Mouse (Mus musculus) forebrain, embryonic 11.5 days (tissue): Measurements from ENCODE around the gene Ergic1. TPM values are rescaled to one million over a fixed set of nuclear protein-coding genes. Genes with fewer than 3 reads are reported as not detected.
A peak's percentile ranks its signal among the peaks of the same experiment; 100 is the strongest.

Experiments
- ATAC-seq: fragments of 200-750 bp; cut with Nextera tagmentation; replicated peaks from 2 replicates; pipeline ENCODE4 v1.8.0; 2017; ENCODE audit warnings: moderate TSS enrichment; ENCODE audit not compliant: low FRiP score
- DNase-seq: peaks from one replicate; pipeline ENCODE4 v3.0.0-alpha.2; 2017; ENCODE audit warnings: low spot score
- H3K27ac ChIP-seq: fragments of 300-500 bp; sonication (generic); 2 replicates; pipeline ENCODE4 v1.5.1; 2014; ENCODE audit warnings: low read depth, low read length
- H3K27me3 ChIP-seq: fragments of 300-500 bp; sonication (generic); 2 replicates; pipeline ENCODE4 v1.6.1; 2014; ENCODE audit warnings: mild to moderate bottlenecking, low read length, mixed read lengths; ENCODE audit not compliant: control insufficient read depth, insufficient read depth
- H3K36me3 ChIP-seq: fragments of 300-500 bp; sonication (generic); 2 replicates; pipeline ENCODE4 v1.6.1; 2014; ENCODE audit warnings: mild to moderate bottlenecking, low read length, moderate library complexity, mixed read lengths; ENCODE audit not compliant: control insufficient read depth, insufficient read depth
- H3K4me1 ChIP-seq: fragments of 300-500 bp; sonication (generic); replicated peaks from 2 replicates; pipeline ENCODE4 v1.6.1; 2014; ENCODE audit warnings: low read length, mixed read lengths; ENCODE audit not compliant: control insufficient read depth, insufficient read depth
- H3K4me2 ChIP-seq: fragments of 300-500 bp; sonication (generic); 2 replicates; pipeline ENCODE4 v1.6.1; 2014; ENCODE audit warnings: low read depth, mild to moderate bottlenecking, low read length, moderate library complexity, mixed read lengths; ENCODE audit not compliant: severe bottlenecking
- H3K4me3 ChIP-seq: fragments of 300-500 bp; sonication (generic); 2 replicates; pipeline ENCODE4 v1.5.1; 2014; ENCODE audit warnings: low read depth, low read length
- H3K9ac ChIP-seq: fragments of 300-500 bp; sonication (generic); 2 replicates; pipeline ENCODE4 v1.6.1; 2014; ENCODE audit warnings: low read length
- H3K9me3 ChIP-seq: fragments of 300-500 bp; sonication (generic); 2 replicates; pipeline ENCODE4 v1.6.1; 2016; ENCODE audit warnings: low read length, mixed read lengths; ENCODE audit not compliant: control insufficient read depth
- WGBS: fragments of 180-500 bp; shearing (Covaris S2); extraction: QIAGEN DNeasy Blood & Tissue Kit; methylation state at CpG from one replicate; pipeline ENCODE4 v1.1.7; 2014; 5-methylcytosine and 5-hydroxymethylcytosine counted together
- polyA plus RNA-seq: library from polyadenylated mRNA; unstranded; fragments of >200 nt; fragmentation: Nextera tagmentation; extraction: Ambion mirVana; gene quantifications from 2 replicates; pipeline ENCODE4 v1.2.1, GENCODE M21; 2014

Gene Ergic1
- polyA plus RNA-seq, 1 experiment from 2014 or later = 139 TPM

GRCm38 (mm10) chr17:26662978-26663683, 101.8 kb downstream of the Ergic1 start, which contains the start of gene Atp6v0e:
Gene Atp6v0e (plus strand): TSS chr17:26663231.
- peak; percentile 83 for ATAC-seq
- no peak within 1 kb of the TSS for H3K27ac ChIP-seq
- WGBS = 3% methylated on average over 28 of the region's 28 CpGs

GRCm38 (mm10) chr17:26665600-26665999, 104.3 kb downstream of the Ergic1 start:
- no peaks in the 10 kb centered on the region for H3K36me3 ChIP-seq
- H3K27ac ChIP-seq = no peak overlapping the region
- 91% methylated on average over 4 of the region's 4 CpGs for WGBS
- H3K27me3 ChIP-seq = no peaks in the 10 kb centered on the region
- H3K4me1 ChIP-seq = 0 out of 2 replicates have a peak, but pooled peaks cover 3% of the 10 kb centered on the region
- ATAC-seq (no peak), DNase-seq (no peak)
- no peak overlapping the region for H3K4me3 ChIP-seq
- H3K9ac ChIP-seq = no peak overlapping the region
- no peaks in the 10 kb centered on the region for H3K9me3 ChIP-seq
- H3K4me2 ChIP-seq = no peak overlapping the region

More at GRCm38 (mm10) chr17:26662978-26663683, 101.8 kb downstream of the Ergic1 start, which contains the start of gene Atp6v0e:
- Histone ChIP-seq H3K27me3 (no peaks in the 10 kb centered on the region), H3K4me1 (0 out of 2 replicates have a peak, but pooled peaks cover 3% of the 10 kb centered on the region), H3K9ac (peak within 1 kb of the TSS; percentile 69), H3K36me3 (no peaks in the 10 kb centered on the region), H3K4me3 (peak within 1 kb of the TSS; percentile 69), H3K4me2 (peak within 1 kb of the TSS; percentile 86), H3K9me3 (no peaks in the 10 kb centered on the region)
- peak; percentile 98 for DNase-seq

DNA sequence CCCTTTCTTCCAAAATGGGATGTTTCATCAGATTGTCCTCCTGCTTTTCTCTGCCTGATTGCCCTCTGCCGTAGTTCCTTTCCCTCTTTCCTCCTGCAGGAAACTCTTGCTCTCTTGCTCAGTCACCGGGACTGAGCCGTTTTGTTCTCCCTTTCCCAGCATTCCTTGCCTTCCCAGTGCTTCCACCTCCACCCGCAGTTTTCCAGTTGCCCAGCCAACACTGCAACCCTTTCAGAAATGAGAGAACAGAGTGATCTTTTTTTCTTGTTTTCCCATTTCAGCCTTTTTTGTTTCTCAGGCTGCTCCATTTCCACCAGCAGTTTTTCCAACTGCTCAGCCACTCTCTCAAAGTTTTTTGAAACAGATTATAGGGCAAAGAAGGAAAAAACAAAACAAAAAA, 110.0 kb downstream of the Ergic1 start:
- no peak overlapping the region for H3K4me3 ChIP-seq
- 65% methylated on average over 4 of the region's 4 CpGs for WGBS
- ATAC-seq (no peak), DNase-seq (no peak)
- no peaks in the 10 kb centered on the region for H3K27me3 ChIP-seq
- H3K4me2 ChIP-seq = no peak overlapping the region
- H3K4me1 ChIP-seq = no peaks in the 10 kb centered on the region
- H3K27ac ChIP-seq = no peak overlapping the region
- no peaks in the 10 kb centered on the region for H3K9me3 ChIP-seq
- no peaks in the 10 kb centered on the region for H3K36me3 ChIP-seq
- no peak overlapping the region for H3K9ac ChIP-seq

DNA sequence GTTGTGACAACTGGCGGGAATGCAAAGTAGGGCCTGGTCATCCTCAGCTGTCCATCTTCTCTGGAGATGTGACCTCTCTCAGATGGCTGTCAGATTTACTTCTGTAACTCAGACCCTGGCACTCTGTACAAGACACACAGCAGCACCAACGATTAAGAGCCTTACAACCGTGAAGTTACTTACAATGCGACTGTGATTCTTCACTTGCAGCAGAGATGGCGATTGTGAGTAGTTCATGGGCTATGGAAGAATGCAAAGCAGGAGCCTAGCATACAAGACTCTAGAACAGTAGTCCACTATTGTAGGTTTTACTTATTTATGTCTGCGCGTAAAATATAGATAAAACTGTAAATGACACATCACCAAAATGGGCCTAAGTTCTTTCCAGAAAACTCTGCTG, 114.6 kb downstream of the Ergic1 start:
- Histone ChIP-seq H3K9me3 (no peaks in the 10 kb centered on the region), H3K36me3 (no peaks in the 10 kb centered on the region; the same call in 1 of the 2 replicates), H3K27me3 (no peaks in the 10 kb centered on the region), H3K4me1 (no peaks in the 10 kb centered on the region; the same call in 1 of the 2 replicates), H3K27ac (no peak overlapping the region), H3K9ac (peak overlapping the region; percentile 75; the same call in 1 of the 2 replicates), H3K4me3 (peak overlapping the region; percentile 86), H3K4me2 (peak overlapping the region; percentile 72)
- DNase-seq (no peak), ATAC-seq (peak; percentile 36)
- 24% methylated on average over 7 of the region's 7 CpGs for WGBS

DNA sequence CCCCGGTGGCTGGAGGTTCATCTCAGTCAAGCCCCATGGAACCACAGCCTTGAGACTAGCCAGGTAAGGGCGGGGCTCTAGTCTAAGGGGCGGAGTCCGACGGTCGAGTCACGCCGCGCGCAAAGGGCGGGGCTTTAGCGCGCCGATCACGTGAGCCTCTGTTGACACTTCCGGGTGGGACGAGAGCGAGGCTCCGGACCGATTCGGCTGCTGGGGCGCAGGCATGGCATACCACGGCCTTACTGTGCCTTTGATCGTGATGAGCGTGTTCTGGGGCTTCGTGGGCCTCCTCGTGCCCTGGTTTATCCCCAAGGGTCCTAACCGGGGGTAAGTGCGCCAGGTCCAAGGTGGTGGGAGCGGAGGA, 114.9 kb downstream of the Ergic1 start:
- Histone ChIP-seq H3K9ac (peak overlapping the region; percentile 75), H3K4me3 (peak overlapping the region; percentile 86), H3K9me3 (no peaks in the 10 kb centered on the region), H3K4me2 (peak overlapping the region; percentile 72), H3K27me3 (no peaks in the 10 kb centered on the region), H3K27ac (peak overlapping the region; percentile 54), H3K4me1 (no peaks in the 10 kb centered on the region; the same call in 1 of the 2 replicates), H3K36me3 (no peaks in the 10 kb centered on the region; the same call in 1 of the 2 replicates)
- under 1% methylated on average over 30 of the region's 30 CpGs for WGBS
- peak; percentile 92 for DNase-seq
- peak; percentile 94 for ATAC-seq

GRCm38 (mm10) chr17:26676616-26677376, 115.5 kb downstream of the Ergic1 start:
- peak; percentile 70 for ATAC-seq
- WGBS = 4% methylated on average over 26 of the region's 26 CpGs

GRCm38 (mm10) chr17:26677711-26678637, 116.7 kb downstream of the Ergic1 start:
- no peak overlapping the region for H3K27ac ChIP-seq
- 92% methylated on average over 7 of the region's 7 CpGs for WGBS
- DNase-seq (no peak), ATAC-seq (no peak)
- H3K4me1 ChIP-seq = no peaks in the 10 kb centered on the region; the same call in 1 of the 2 replicates
- no peak overlapping the region for H3K4me3 ChIP-seq
- no peaks in the 10 kb centered on the region for H3K27me3 ChIP-seq
- H3K9me3 ChIP-seq = no peaks in the 10 kb centered on the region
- H3K4me2 ChIP-seq = no peak overlapping the region
- no peaks in the 10 kb centered on the region; the same call in 1 of the 2 replicates for H3K36me3 ChIP-seq
- no peak overlapping the region for H3K9ac ChIP-seq

More at GRCm38 (mm10) chr17:26676616-26677376, 115.5 kb downstream of the Ergic1 start:
- Histone ChIP-seq H3K9ac (peak overlapping the region; percentile 75), H3K4me1 (no peaks in the 10 kb centered on the region; the same call in 1 of the 2 replicates), H3K9me3 (no peaks in the 10 kb centered on the region), H3K4me3 (peak overlapping the region; percentile 86), H3K27ac (peak overlapping the region; percentile 54), H3K27me3 (no peaks in the 10 kb centered on the region), H3K36me3 (no peaks in the 10 kb centered on the region; the same call in 1 of the 2 replicates), H3K4me2 (peak overlapping the region; percentile 72)
- DNase-seq = no peak

DNA sequence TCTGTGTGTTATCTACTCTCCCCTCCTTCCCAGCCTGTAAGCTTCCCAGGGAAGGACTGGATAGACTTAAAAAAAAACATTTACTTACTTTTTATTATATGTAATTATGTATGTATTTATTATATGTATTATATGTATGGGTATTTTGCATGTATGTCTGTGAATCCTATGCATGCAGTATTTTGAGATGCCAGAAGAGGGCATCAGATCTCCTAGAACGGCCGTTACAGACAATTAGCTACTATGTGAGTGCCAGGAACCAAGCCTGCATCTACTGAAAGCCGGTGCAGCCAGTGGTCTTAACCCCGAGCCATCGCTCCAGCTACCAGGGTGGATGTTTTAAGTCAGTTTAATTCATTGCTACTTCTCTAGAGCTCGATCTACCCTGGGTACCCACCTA, 120.0 kb downstream of the Ergic1 start:
- Histone ChIP-seq H3K4me3 (no peak overlapping the region), H3K27ac (no peak overlapping the region), H3K9ac (no peak overlapping the region), H3K9me3 (no peaks in the 10 kb centered on the region), H3K4me1 (no peaks in the 10 kb centered on the region; the same call in 1 of the 2 replicates), H3K4me2 (no peak overlapping the region), H3K36me3 (no peaks in the 10 kb centered on the region; the same call in 1 of the 2 replicates), H3K27me3 (no peaks in the 10 kb centered on the region)
- WGBS = 89% methylated on average over 6 of the region's 6 CpGs
- no peak for DNase-seq
- no peak for ATAC-seq
